Mouse (Mus musculus): ENCODE data around the gene Lhfpl3.
A peak's percentile ranks its signal among the peaks of the same experiment; 100 is the strongest.

Lhfpl3 gene

GRCm38 (mm10) chr5:22928746-22929145 lies 182.9 kb downstream of the Lhfpl3 start:
- DNase-seq, result no peak

- DNase-seq, result no peak
These were observed 197.4 kb downstream of the Lhfpl3 start for GRCm38 (mm10) chr5:22943306-22943705.

GRCm38 (mm10) chr5:22963300-22963699 lies 217.4 kb downstream of the Lhfpl3 start:
- no peak for DNase-seq

GRCm38 (mm10) chr5:22986771-22987170 lies 240.9 kb downstream of the Lhfpl3 start:
- DNase-seq, result no peak

- DNase-seq, result no peak
These were observed 254.0 kb downstream of the Lhfpl3 start for GRCm38 (mm10) chr5:22999811-23000210.

GRCm38 (mm10) chr5:23003123-23003797 lies 257.4 kb downstream of the Lhfpl3 start:
- DNase-seq, result no peak

- DNase-seq, result no peak
These were observed 260.3 kb downstream of the Lhfpl3 start for GRCm38 (mm10) chr5:23006207-23006606.

GRCm38 (mm10) chr5:23010460-23010859 lies 264.6 kb downstream of the Lhfpl3 start:
- no peak for DNase-seq

GRCm38 (mm10) chr5:23013997-23014396 lies 268.1 kb downstream of the Lhfpl3 start:
- DNase-seq, result no peak

- DNase-seq, result no peak
These were observed 269.9 kb downstream of the Lhfpl3 start for GRCm38 (mm10) chr5:23015587-23016335.

- DNase-seq, result peak; percentile 15
These were observed 289.3 kb downstream of the Lhfpl3 start for GRCm38 (mm10) chr5:23034944-23035726.

GRCm38 (mm10) chr5:23035727-23036029 lies 289.8 kb downstream of the Lhfpl3 start:
- no peak for DNase-seq

GRCm38 (mm10) chr5:23040429-23040828 lies 294.6 kb downstream of the Lhfpl3 start:
- DNase-seq, result no peak

- no peak for DNase-seq
These were observed 297.0 kb downstream of the Lhfpl3 start for GRCm38 (mm10) chr5:23042862-23043261.

- no peak for DNase-seq
These were observed 303.3 kb downstream of the Lhfpl3 start for GRCm38 (mm10) chr5:23049083-23049663.

- DNase-seq, result no peak
These were observed 305.6 kb downstream of the Lhfpl3 start for GRCm38 (mm10) chr5:23051458-23051857.

- DNase-seq, result no peak
These were observed 349.0 kb downstream of the Lhfpl3 start for GRCm38 (mm10) chr5:23094894-23095293.

GRCm38 (mm10) chr5:23106536-23106935 lies 360.7 kb downstream of the Lhfpl3 start:
- no peak for DNase-seq

GRCm38 (mm10) chr5:23111307-23111706 lies 365.4 kb downstream of the Lhfpl3 start:
- DNase-seq, result no peak

GRCm38 (mm10) chr5:23114249-23114648 lies 368.4 kb downstream of the Lhfpl3 start:
- DNase-seq, result no peak

- no peak for DNase-seq
These were observed 381.0 kb downstream of the Lhfpl3 start for GRCm38 (mm10) chr5:23126851-23127250.

GRCm38 (mm10) chr5:23140183-23140921 lies 394.5 kb downstream of the Lhfpl3 start:
- no peak for DNase-seq

- DNase-seq, result no peak
These were observed 407.4 kb downstream of the Lhfpl3 start for GRCm38 (mm10) chr5:23153210-23153609.

All from right cerebral cortex, adult 18-20 months (tissue).